Mouse (Mus musculus) limb, embryonic 13.5 days (tissue): ENCODE measurements around the gene Tnfsf9. TPM values are rescaled to one million over a fixed set of nuclear protein-coding genes. Genes with fewer than 3 reads are reported as not detected.
A peak's percentile ranks its signal among the peaks of the same experiment; 100 is the strongest.

Source experiments
- ATAC-seq: fragments of 200-750 bp; cut with Nextera tagmentation; 2 replicates; pipeline ENCODE4 v1.8.0; 2017; ENCODE audit warnings: low read depth, moderate number of reproducible peaks, moderate TSS enrichment; ENCODE audit not compliant: low FRiP score
- H3K27ac ChIP-seq: fragments of 300-500 bp; sonication (generic); 2 replicates; pipeline ENCODE4 v1.5.1; 2015; ENCODE audit warnings: inconsistent platforms, mild to moderate bottlenecking, moderate library complexity
- H3K27me3 ChIP-seq: fragments of 300-500 bp; sonication (generic); 2 replicates; pipeline ENCODE4 v1.6.1; 2015; ENCODE audit warnings: mild to moderate bottlenecking, inconsistent platforms
- H3K36me3 ChIP-seq: fragments of 300-500 bp; sonication (generic); 2 replicates; pipeline ENCODE4 v1.6.1; 2015; ENCODE audit warnings: inconsistent platforms, mild to moderate bottlenecking, moderate library complexity
- H3K4me1 ChIP-seq: fragments of 300-500 bp; sonication (generic); 2 replicates; pipeline ENCODE4 v1.6.1; 2015; ENCODE audit warnings: inconsistent platforms
- H3K4me2 ChIP-seq: fragments of 300-500 bp; sonication (generic); replicated peaks from 2 replicates; pipeline ENCODE4 v1.6.1; 2015; ENCODE audit warnings: inconsistent platforms, mild to moderate bottlenecking, moderate library complexity
- H3K4me3 ChIP-seq: fragments of 300-500 bp; sonication (generic); 2 replicates; pipeline ENCODE4 v1.5.1; 2015; ENCODE audit warnings: moderate library complexity, mild to moderate bottlenecking, inconsistent platforms
- H3K9ac ChIP-seq: fragments of 300-500 bp; sonication (generic); 2 replicates; pipeline ENCODE4 v1.6.1; 2015; ENCODE audit warnings: mild to moderate bottlenecking, inconsistent platforms
- H3K9me3 ChIP-seq: fragments of 300-500 bp; sonication (generic); 2 replicates; pipeline ENCODE4 v1.6.1; 2016; ENCODE audit warnings: inconsistent platforms
- WGBS: fragments of 180-500 bp; shearing (Covaris S2); methylation state at CpG from one replicate; pipeline ENCODE4 v1.1.7; 2015; 5-methylcytosine and 5-hydroxymethylcytosine counted together
- polyA plus RNA-seq: library from polyadenylated mRNA; unstranded; fragments of >200 nt; fragmentation: Nextera tagmentation; extraction: Ambion mirVana; gene quantifications from 2 replicates; pipeline ENCODE4 v1.2.1, GENCODE M21; 2015

Tnfsf9 gene
- polyA plus RNA-seq: 9.2 and 10.9 TPM in 2 replicates

DNA sequence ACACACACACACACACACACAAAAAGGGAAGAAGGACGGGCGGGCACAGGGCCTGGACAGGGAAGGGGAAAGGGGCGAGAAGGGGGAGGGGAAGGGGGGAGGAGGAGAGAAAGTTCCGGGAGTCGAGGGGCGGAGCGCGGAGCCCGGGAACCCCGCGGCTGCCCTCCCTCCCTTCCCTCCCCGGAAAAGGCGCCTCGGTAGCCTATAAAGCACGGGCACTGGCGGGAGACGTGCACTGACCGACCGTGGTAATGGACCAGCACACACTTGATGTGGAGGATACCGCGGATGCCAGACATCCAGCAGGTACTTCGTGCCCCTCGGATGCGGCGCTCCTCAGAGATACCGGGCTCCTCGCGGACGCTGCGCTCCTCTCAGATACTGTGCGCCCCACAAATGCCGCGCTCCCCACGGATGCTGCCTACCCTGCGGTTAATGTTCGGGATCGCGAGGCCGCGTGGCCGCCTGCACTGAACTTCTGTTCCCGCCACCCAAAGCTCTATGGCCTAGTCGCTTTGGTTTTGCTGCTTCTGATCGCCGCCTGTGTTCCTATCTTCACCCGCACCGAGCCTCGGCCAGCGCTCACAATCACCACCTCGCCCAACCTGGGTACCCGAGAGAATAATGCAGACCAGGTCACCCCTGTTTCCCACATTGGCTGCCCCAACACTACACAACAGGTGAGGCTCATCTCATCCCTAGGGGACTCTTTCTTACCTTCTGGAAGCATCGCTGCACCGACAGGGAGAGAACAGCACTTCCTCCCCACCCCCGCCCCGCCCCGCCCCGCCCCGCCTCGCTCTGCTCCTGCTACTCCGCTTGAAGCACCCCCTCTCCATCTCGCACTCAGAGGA lies at the start of gene Tnfsf9:
Gene Tnfsf9, plus strand, starts transcription at position 145 of the 854 bp plus-strand sequence.
- Histone ChIP-seq H3K9me3 (no peaks in the 10 kb centered on the region), H3K27ac (peak within 1 kb of the TSS; percentile 58; the same call in 1 of the 2 replicates), H3K9ac (peak within 1 kb of the TSS; percentile 77), H3K36me3 (peaks cover 9% of the 10 kb centered on the region), H3K4me1 (peaks cover 22% of the 10 kb centered on the region), H3K4me3 (peak within 1 kb of the TSS; percentile 71), H3K4me2 (peak within 1 kb of the TSS; percentile 78), H3K27me3 (no peaks in the 10 kb centered on the region)
- WGBS: under 1% methylated on average over 59 of the region's 61 CpGs
- peak; percentile 80 for ATAC-seq

GRCm38 (mm10) chr17:57056246-57056645 lies 48.9 kb upstream of the Tnfsf9 start:
- Histone ChIP-seq H3K4me2 (no peak overlapping the region), H3K27me3 (peaks cover 24% of the 10 kb centered on the region), H3K4me1 (peaks cover 13% of the 10 kb centered on the region), H3K4me3 (no peak overlapping the region), H3K27ac (no peak overlapping the region), H3K36me3 (peaks cover 27% of the 10 kb centered on the region), H3K9ac (no peak overlapping the region), H3K9me3 (no peaks in the 10 kb centered on the region)
- ATAC-seq: no peak
- 86% methylated on average over 3 of the region's 3 CpGs for WGBS

DNA sequence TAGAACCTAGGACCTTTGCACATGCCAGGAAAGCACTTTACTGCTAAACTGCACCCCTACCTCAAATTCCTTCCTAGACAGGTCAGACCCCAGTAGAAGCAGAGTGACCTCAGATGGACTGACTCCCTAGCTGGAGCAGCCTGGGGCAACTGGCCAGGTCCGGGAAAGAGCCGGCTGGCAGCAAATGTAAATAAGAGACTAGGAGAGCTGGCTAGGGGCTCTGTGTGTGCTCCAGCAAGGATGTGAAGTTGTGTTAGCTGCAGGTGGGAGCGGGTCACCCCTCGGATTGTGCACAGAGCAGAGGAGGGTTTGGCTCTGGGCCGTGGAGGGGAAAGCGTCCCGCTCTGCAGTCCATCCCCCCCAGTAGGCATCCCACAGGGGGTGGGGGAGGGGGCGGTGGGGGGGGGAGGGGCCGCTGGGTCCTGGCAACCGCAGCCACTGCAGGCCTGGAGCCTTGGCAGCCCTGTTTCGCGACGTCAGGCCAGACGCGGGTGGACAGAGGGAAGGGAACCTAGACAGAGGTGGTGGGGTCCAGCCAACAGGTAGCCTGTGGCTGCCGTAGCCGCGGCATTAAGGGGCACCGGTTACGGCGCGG lies 46.1 kb upstream of the Tnfsf9 start, which contains the start of gene Crb3:
Gene Crb3, plus strand, starts transcription at position 215 of the 595 bp plus-strand sequence.
- peaks cover 23% of the 10 kb centered on the region for H3K4me1 ChIP-seq
- no peak for ATAC-seq
- peaks cover 8% of the 10 kb centered on the region; the same call in 1 of the 2 replicates for H3K36me3 ChIP-seq
- peaks cover 50% of the 10 kb centered on the region for H3K27me3 ChIP-seq
- H3K27ac ChIP-seq: no peak within 1 kb of the TSS
- peak within 1 kb of the TSS; percentile 71 for H3K4me3 ChIP-seq
- peak within 1 kb of the TSS; percentile 73 for H3K9ac ChIP-seq
- peak within 1 kb of the TSS; percentile 81 for H3K4me2 ChIP-seq
- H3K9me3 ChIP-seq: no peaks in the 10 kb centered on the region
- 1% methylated on average over 17 of the region's 22 CpGs for WGBS

DNA sequence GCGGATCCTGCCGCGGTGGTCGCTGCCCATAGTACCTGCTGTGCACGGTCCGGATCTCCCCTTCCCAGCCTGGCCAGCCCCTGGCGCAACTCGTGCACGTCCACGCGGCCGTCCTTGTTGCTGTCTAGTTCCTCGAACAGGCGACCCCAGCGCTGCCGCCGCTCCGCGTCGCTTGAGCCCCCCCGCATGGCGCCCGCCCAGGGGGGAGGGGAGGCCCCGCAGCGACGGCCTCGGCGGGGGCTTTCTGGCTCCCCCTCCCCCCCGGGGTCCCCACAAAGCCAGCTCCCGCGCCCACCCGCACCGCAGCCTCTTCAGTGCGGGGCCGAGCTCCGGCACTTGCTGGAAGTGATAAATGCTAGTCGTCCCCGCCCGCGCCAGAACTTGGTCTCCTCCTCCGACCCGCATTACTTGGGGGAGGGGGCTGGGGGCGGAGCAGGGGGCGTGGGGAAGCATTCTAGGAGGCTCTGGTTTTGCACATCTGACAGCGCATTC lies 45.6 kb upstream of the Tnfsf9 start, which contains the start of gene Slc25a23:
Gene Slc25a23, minus strand, starts transcription at position 378 of the 492 bp plus-strand sequence.
- H3K4me2 ChIP-seq: peak within 1 kb of the TSS; percentile 81
- under 1% methylated on average over 38 of the region's 45 CpGs for WGBS
- peaks cover 23% of the 10 kb centered on the region for H3K4me1 ChIP-seq
- peak within 1 kb of the TSS; percentile 73 for H3K9ac ChIP-seq
- H3K27me3 ChIP-seq: peaks cover 55% of the 10 kb centered on the region
- H3K9me3 ChIP-seq: no peaks in the 10 kb centered on the region
- peaks cover 8% of the 10 kb centered on the region; the same call in 1 of the 2 replicates for H3K36me3 ChIP-seq
- no peak within 1 kb of the TSS for H3K27ac ChIP-seq
- peak within 1 kb of the TSS; percentile 71 for H3K4me3 ChIP-seq
- peak; percentile 76 for ATAC-seq

DNA sequence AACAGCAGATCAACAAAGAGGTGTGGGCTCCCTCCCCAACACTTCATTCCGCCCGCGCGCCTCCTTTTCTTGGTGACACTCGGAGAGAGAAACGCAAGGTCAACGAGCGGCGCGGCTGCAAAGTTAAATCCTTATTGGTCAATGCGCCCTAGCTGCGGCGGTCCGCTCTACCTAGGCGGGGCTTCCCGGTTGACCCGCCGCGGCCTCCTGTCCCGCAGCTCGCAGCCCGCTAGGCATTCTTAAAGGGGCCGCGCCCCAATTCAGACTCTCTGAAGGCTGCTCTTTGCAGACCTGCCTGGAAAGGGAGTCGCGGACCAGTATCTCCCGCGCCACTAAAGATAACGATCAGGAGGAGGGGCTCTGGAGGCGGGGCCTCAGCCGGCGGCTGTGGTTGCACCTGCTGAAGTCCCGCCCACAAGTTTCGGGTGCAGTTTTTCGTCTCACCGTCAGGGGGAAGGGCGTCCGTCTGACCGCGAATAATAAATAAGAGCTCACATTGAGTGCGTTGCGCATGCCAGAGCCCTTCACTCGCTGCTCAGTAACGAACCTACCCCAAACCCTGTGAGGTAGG lies 44.8 kb upstream of the Tnfsf9 start:
- Histone ChIP-seq H3K27ac (no peak overlapping the region), H3K9me3 (no peaks in the 10 kb centered on the region), H3K4me2 (peak overlapping the region; percentile 81), H3K4me3 (peak overlapping the region; percentile 71), H3K36me3 (0 out of 2 replicates have a peak, but pooled peaks cover 2% of the 10 kb centered on the region), H3K27me3 (peaks cover 63% of the 10 kb centered on the region), H3K9ac (no peak overlapping the region), H3K4me1 (peaks cover 23% of the 10 kb centered on the region)
- under 1% methylated on average over 44 of the region's 44 CpGs for WGBS
- ATAC-seq: peak; percentile 93

GRCm38 (mm10) chr17:57061069-57061468 lies 44.1 kb upstream of the Tnfsf9 start:
- H3K4me2 ChIP-seq: peak overlapping the region; percentile 81
- H3K9ac ChIP-seq: no peak overlapping the region
- H3K36me3 ChIP-seq: 0 out of 2 replicates have a peak, but pooled peaks cover 2% of the 10 kb centered on the region
- H3K27ac ChIP-seq: no peak overlapping the region
- WGBS: 41% methylated on average over 10 of the region's 10 CpGs
- H3K4me3 ChIP-seq: peak overlapping the region; percentile 71; the same call in 1 of the 2 replicates
- no peaks in the 10 kb centered on the region for H3K9me3 ChIP-seq
- no peak for ATAC-seq
- peaks cover 23% of the 10 kb centered on the region for H3K4me1 ChIP-seq
- H3K27me3 ChIP-seq: peaks cover 71% of the 10 kb centered on the region

DNA sequence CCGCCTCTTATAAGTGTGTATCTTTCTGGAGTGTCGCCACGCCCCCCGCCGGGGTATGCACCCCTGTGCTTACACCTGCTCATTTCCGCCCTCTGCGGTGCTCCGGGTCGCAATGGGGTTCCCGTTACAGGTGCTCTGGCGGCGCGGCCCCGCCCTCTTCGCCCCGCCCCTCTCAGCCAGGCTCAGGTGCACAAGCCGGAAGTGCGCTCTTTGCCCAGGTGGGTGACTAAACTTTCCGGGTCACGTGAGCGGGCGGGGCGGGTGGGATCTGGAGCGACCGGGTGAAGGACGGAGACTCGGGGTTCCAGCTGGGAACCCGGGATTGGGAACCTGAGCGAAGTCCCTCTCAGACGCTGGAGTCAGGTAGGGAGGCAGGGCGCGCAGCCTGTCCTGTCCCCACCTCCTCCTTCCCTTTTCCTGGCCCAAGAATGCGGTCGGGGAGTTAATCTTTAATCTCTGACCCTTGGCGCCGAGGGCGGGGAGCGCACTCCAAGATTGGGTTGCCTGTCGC lies 43.1 kb upstream of the Tnfsf9 start:
- no peaks in the 10 kb centered on the region for H3K9me3 ChIP-seq
- H3K9ac ChIP-seq: no peak overlapping the region
- no peak for ATAC-seq
- peak overlapping the region; percentile 48 for H3K4me2 ChIP-seq
- whole genome bisulfite sequencing: under 1% methylated on average over 39 of the region's 39 CpGs
- H3K4me1 ChIP-seq: peaks cover 23% of the 10 kb centered on the region
- no peak overlapping the region for H3K27ac ChIP-seq
- H3K36me3 ChIP-seq: 0 out of 2 replicates have a peak, but pooled peaks cover 2% of the 10 kb centered on the region
- peak overlapping the region; percentile 29 for H3K4me3 ChIP-seq
- peaks cover 80% of the 10 kb centered on the region for H3K27me3 ChIP-seq

DNA sequence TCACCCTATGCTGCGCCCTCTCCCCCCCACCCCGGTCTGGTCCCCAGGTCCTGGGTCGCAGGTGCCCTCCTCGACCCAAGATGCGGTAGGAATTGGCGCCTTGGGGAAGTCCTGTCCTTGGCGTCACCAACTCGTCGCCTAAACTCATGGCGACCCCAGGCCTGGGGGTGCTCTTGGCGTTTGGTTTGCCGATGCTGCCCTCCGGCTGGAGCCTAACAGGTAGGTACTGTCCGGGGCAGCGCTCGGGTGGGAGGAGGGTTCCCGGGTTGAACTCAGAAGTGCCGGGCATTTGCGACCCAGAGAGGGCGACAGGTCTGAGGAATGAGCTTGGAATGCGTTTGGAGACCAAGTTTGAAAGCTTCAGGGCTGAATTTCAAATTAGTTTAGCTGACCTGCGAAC lies 42.6 kb upstream of the Tnfsf9 start:
- H3K4me2 ChIP-seq: peak overlapping the region; percentile 48
- peaks cover 23% of the 10 kb centered on the region for H3K4me1 ChIP-seq
- H3K9ac ChIP-seq: 0 out of 2 replicates have a peak overlapping the region, but pooled peaks have one; percentile 13
- H3K27ac ChIP-seq: no peak overlapping the region
- no peaks in the 10 kb centered on the region for H3K9me3 ChIP-seq
- H3K4me3 ChIP-seq: peak overlapping the region; percentile 29
- peaks cover 83% of the 10 kb centered on the region for H3K27me3 ChIP-seq
- ATAC-seq: no peak
- WGBS: under 1% methylated on average over 22 of the region's 22 CpGs
- H3K36me3 ChIP-seq: no peaks in the 10 kb centered on the region

- 6% methylated on average over 8 of the region's 8 CpGs for WGBS
- no peak overlapping the region for H3K27ac ChIP-seq
- no peak for ATAC-seq
- H3K4me1 ChIP-seq: peaks cover 23% of the 10 kb centered on the region
- H3K27me3 ChIP-seq: peaks cover 81% of the 10 kb centered on the region
- no peaks in the 10 kb centered on the region for H3K9me3 ChIP-seq
- no peak overlapping the region for H3K9ac ChIP-seq
- H3K36me3 ChIP-seq: no peaks in the 10 kb centered on the region
- H3K4me3 ChIP-seq: no peak overlapping the region
- H3K4me2 ChIP-seq: no peak overlapping the region
Observed at GRCm38 (mm10) chr17:57063031-57063430, 42.1 kb upstream of the Tnfsf9 start.

- no peak overlapping the region for H3K4me3 ChIP-seq
- no peak for ATAC-seq
- WGBS: 66% methylated on average over 5 of the region's 5 CpGs
- H3K9me3 ChIP-seq: no peaks in the 10 kb centered on the region
- H3K36me3 ChIP-seq: no peaks in the 10 kb centered on the region
- H3K4me1 ChIP-seq: 0 out of 2 replicates have a peak, but pooled peaks cover 7% of the 10 kb centered on the region
- H3K27ac ChIP-seq: no peak overlapping the region
- H3K27me3 ChIP-seq: peaks cover 87% of the 10 kb centered on the region
- H3K9ac ChIP-seq: no peak overlapping the region
- H3K4me2 ChIP-seq: no peak overlapping the region
Observed at GRCm38 (mm10) chr17:57066908-57067307, 38.2 kb upstream of the Tnfsf9 start.

DNA sequence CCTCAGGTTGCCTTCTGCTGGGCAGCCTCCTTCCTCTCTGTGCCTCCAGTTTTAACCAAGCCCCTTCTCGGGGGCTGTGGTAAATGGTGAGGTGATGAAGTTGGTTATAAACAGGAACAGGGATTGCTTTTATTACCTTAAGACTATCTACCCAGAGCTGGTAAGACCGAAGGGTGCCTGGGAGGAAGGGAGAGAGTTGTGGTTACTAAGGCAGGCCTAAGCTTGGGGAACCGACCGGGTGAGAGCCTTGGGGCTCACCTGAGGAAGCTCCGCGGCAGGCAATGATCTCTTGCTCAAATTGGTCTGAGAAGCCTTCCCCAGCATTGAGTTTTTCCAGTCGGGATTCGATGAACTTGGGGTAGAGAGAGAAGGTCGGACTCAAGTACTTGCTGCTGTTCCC lies 34.9 kb upstream of the Tnfsf9 start:
- H3K36me3 ChIP-seq: no peaks in the 10 kb centered on the region
- H3K4me1 ChIP-seq: no peaks in the 10 kb centered on the region
- H3K4me3 ChIP-seq: no peak overlapping the region
- no peak overlapping the region for H3K27ac ChIP-seq
- no peaks in the 10 kb centered on the region for H3K9me3 ChIP-seq
- no peak overlapping the region for H3K9ac ChIP-seq
- H3K4me2 ChIP-seq: no peak overlapping the region
- 10% methylated on average over 9 of the region's 9 CpGs for WGBS
- ATAC-seq: no peak
- peaks cover 62% of the 10 kb centered on the region for H3K27me3 ChIP-seq
